Mouse (Mus musculus): ENCODE measurements at regions not wholly inside any gene's neighbourhood (a gene's known extent, or its start where the extent isn't known, plus 50 kb on each side); places are given as distances from the start of the nearest gene placed in this dataset.

- H3K27me3 ChIP-seq (ENCODE audit: control insufficient read depth, insufficient read depth, low read depth, low read length): no peaks in the 10 kb centered on the region
- H3K9me3 ChIP-seq (ENCODE audit: control insufficient read depth, low read length): no peaks in the 10 kb centered on the region
- WGBS: 42% methylated on average over 11 of the region's 11 CpGs
- no peaks in the 10 kb centered on the region; the same call in 1 of the 2 replicates for H3K4me1 ChIP-seq (replicated peaks; ENCODE audit: control insufficient read depth, insufficient read depth, low read length)
- no peak overlapping the region for H3K27ac ChIP-seq (ENCODE audit: low read length)
- no peaks in the 10 kb centered on the region for H3K36me3 ChIP-seq (ENCODE audit: control insufficient read depth, insufficient read depth, low read length)
- no peak overlapping the region for H3K9ac ChIP-seq (ENCODE audit: low read length)
- H3K4me3 ChIP-seq (ENCODE audit: low read length): no peak overlapping the region
- no peak overlapping the region for H3K4me2 ChIP-seq (ENCODE audit: low read depth, low read length)
- ATAC-seq (ENCODE audit: low read depth): no peak
These were observed 57.3 kb upstream of the Rxfp2 start for GRCm38 (mm10) chr5:149961178-149961577.

- Histone ChIP-seq H3K4me2 (ENCODE audit: low read depth, low read length) (no peak overlapping the region; the same call in 1 of the 2 replicates), H3K9me3 (ENCODE audit: control insufficient read depth, low read length) (no peaks in the 10 kb centered on the region), H3K36me3 (ENCODE audit: control insufficient read depth, insufficient read depth, low read length) (no peaks in the 10 kb centered on the region), H3K27me3 (ENCODE audit: control insufficient read depth, insufficient read depth, low read depth, low read length) (no peaks in the 10 kb centered on the region), H3K4me1 (replicated peaks; ENCODE audit: control insufficient read depth, insufficient read depth, low read length) (no peaks in the 10 kb centered on the region; the same call in 1 of the 2 replicates), H3K27ac (ENCODE audit: low read length) (no peak overlapping the region), H3K9ac (ENCODE audit: low read length) (no peak overlapping the region), H3K4me3 (ENCODE audit: low read length) (no peak overlapping the region)
- no peak for ATAC-seq (ENCODE audit: low read depth)
- WGBS: 21% methylated on average over 13 of the region's 13 CpGs
These were observed 53.7 kb upstream of the Rxfp2 start for GRCm38 (mm10) chr5:149964748-149965147.

Data from lung, embryonic 16.5 days (tissue).